Mouse (Mus musculus) layer of hippocampus, adult 2 months (tissue): ENCODE results near the gene Cdhr2. TPM values are rescaled to one million over a fixed set of nuclear protein-coding genes. Genes with fewer than 3 reads are reported as not detected.

Experiments used
- DNase-seq, 2 experiments: peaks; one replicate each; pipeline ENCODE4 v3.0.0; 2022; ENCODE audit warnings: low spot score in 2 of 2
- H3K27ac ChIP-seq: fragments of 200-600 bp; 2 replicates; pipeline ENCODE4 v1.8.1; 2022
- H3K4me3 ChIP-seq: fragments of 200-600 bp; 2 replicates; pipeline ENCODE4 v1.8.1; 2022; ENCODE audit warnings: mild to moderate bottlenecking
- CTCF ChIP-seq: fragments of 200-600 bp; conservative IDR thresholded peaks from 2 replicates; pipeline ENCODE4 v1.8.1; 2022; ENCODE audit warnings: antibody characterized with exemption, mild to moderate bottlenecking, moderate library complexity
- long read RNA-seq, 2 experiments: library from polyadenylated mRNA; stranded (forward); transcript quantifications; one replicate each; pipeline ENCODE4 v2.0.0; 2021; ENCODE audit warnings: borderline mapping rate in 2 of 2
- total RNA-seq, 2 experiments: library from RNA; stranded (reverse); gene quantifications; 2 replicates each; pipeline ENCODE4 v1.2.3; 2021

Gene Cdhr2
- total RNA-seq, result under 1 TPM; 0.33 to 0.44 TPM
- long read RNA-seq, experiment 1, result 0 reads
- long read RNA-seq, experiment 2, partial matches to known transcripts, result 1 of 1 reads
- long read RNA-seq, experiment 2, other reads (novel, unspliced or antisense), result 0 of 1 reads

GRCm38 (mm10) chr13:54701243-54701642, at the start of gene Cdhr2:
Gene Cdhr2 (plus strand): TSS chr13:54701461.
- TF ChIP-seq CTCF, result no peak
- Histone ChIP-seq H3K4me3 (no peak within 1 kb of the TSS), H3K27ac (no peak within 1 kb of the TSS)
- DNase-seq, result no peak

DNA sequence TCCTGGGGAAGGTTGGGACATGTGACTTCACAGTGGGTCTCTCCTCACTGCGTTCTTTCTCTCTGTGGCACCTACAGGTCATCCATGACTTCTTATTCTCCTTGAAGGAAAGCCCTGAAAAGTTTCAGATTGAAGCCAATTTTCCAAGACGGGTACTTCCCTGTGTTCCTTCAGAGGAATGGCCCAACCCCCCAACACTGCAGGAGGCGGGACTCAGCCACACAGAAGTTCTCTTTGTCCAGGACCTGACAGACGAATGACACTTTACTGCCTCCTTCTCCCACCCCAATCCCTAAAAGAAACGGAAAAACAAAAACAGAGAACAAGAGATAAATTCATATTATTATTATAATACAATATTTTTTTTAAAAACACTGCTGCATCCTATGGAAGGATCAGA, 40.4 kb upstream of the Cdhr2 start:
- Histone ChIP-seq H3K27ac (no peak overlapping the region), H3K4me3 (no peak overlapping the region)
- no peak for DNase-seq
- no peak for TF ChIP-seq CTCF

GRCm38 (mm10) chr13:54661358-54661757, 39.9 kb upstream of the Cdhr2 start:
- H3K27ac ChIP-seq, result no peak overlapping the region
- TF ChIP-seq CTCF, result no peak
- DNase-seq, result no peak
- H3K4me3 ChIP-seq, result no peak overlapping the region

DNA sequence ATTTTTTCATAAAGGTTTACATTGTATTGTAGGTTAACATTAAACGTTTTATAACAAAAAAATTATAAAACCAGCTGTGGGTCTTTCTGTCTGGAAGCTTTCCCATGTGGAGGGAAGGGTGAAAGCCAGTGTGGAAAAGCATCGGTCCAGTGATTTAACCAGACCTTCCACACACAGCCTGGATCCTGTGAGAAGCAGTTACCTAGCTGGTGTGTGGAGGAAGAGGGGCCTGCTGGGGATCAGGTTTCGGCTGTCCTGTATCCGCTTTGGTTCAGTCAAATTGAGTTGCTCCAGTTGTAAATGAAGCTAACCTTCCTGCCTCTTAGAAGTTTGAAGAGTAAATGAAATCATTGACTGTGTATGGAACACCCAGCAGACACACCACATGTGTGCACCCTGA, 37.3 kb upstream of the Cdhr2 start:
- Histone ChIP-seq H3K4me3 (no peak overlapping the region), H3K27ac (no peak overlapping the region)
- no peak for TF ChIP-seq CTCF
- no peak for DNase-seq

DNA sequence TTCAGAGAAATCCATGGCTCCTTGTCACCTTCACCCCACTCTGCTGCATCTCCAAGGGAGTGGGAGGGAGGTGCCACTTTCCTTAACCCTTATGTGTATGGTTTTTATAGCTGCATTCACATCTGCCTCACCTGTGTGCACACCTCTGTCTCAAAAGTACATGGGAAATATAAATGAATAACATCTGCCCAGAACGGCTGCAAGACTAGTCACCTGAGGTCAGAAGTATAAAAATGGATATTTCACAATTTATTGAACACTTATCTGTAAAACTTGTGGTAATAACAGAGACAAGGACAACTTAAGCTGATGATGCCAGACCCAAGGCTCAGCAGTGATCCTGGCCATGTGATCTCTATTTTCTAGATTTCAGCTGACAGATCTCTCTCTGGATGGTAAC, 36.8 kb upstream of the Cdhr2 start:
- DNase-seq, result no peak

DNA sequence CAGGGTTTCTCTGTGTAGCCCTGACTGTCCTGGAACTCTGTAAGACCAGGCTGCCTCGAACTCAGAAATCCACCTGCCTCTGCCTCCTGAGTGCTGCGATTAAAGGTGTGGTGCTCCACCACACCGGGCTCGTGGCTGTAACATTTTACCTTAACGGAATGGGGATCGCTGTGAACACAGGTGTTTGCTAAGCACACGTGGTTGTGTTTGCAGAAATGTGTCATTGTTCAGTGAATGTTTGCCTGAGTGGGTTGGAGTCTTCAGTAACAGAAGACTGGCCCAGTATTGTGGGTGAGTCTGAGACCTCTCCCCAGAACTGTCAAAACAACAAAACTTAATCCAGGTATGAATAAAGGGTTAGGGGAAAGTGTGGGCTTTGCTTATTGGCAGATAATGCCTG, 36.2 kb upstream of the Cdhr2 start:
- H3K4me3 ChIP-seq, result no peak overlapping the region
- TF ChIP-seq CTCF, result no peak
- DNase-seq, result no peak
- H3K27ac ChIP-seq, result no peak overlapping the region

More for the DNA sequence above, 36.8 kb upstream of the Cdhr2 start:
- H3K27ac ChIP-seq, result no peak overlapping the region
- no peak for TF ChIP-seq CTCF
- no peak overlapping the region for H3K4me3 ChIP-seq

DNA sequence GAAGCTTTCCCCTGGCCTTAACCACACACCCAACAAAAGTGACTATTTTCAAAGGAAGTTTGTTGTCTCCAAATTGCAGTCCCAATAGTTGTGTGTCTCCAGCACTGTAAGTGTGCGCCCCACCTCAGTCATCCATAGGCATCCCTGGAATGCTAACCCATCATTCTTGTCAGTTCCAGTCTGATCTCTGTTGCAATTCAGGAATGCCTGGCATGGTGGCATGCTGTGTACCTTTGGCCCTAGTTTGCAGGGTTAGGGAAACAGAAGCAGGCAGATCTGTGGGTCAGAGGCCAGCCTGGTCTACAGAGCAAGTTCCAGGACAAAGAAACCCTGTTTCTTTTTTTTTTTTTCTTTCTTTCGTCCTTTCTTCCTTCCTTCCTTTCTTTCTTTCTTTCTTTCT, 30.8 kb upstream of the Cdhr2 start:
- DNase-seq, result no peak
- no peak overlapping the region for H3K4me3 ChIP-seq
- TF ChIP-seq CTCF, result no peak
- no peak overlapping the region for H3K27ac ChIP-seq

DNA sequence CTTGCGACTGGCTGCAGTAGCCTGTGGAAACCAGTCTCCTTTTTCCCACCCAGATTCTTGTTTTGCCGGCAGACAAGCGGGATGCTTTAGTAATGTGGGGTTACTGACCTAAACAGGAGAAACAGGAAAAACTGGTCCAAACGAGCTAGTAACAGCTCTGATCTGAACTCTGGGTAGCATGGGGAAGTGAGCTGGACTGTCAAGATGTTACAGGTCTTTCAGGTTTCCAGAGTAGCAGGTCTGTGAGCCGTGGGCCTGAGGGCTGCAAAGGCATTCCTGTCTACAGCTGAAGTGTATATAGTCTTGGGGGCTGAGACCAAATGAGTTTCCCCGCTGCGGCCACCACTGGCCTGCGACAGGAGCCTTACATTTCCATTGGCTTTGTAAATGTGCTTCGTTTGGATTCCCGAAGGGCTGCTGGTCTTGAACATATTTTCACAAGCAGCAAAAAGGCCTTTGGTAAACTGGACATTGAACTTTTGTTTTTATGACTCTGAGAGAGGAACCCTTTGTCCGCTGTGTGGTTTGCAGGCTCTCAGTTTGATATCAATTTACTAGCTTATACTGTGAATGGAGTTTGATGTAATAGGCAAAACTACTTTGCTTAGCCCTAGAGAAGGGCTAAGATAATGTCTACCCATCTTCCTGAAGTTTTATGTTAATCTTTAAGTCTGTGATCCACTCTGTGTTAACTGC, 25.2 kb upstream of the Cdhr2 start:
- no peak overlapping the region for H3K27ac ChIP-seq
- no peak for DNase-seq
- no peak overlapping the region for H3K4me3 ChIP-seq
- TF ChIP-seq CTCF, result no peak

DNA sequence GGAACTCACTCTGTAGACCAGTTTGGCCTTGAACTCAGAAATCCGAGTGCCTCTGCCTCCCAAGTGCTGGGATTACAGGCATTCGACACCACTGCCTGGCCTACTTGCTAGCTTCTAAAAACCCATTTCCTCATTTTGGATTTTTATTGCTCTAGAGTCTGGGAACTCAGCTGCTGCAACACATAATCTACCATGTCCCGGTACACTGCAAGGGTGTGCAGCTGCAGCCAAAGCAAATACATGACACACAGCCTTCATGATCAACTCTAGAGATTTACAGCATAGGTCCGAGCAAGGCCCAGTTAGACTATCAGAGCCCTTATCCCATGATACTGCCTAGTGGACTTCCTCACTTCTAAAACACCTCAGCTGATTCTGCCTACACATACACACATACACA, 23.0 kb upstream of the Cdhr2 start:
- DNase-seq, result no peak
- H3K4me3 ChIP-seq, result no peak overlapping the region
- no peak for TF ChIP-seq CTCF
- no peak overlapping the region for H3K27ac ChIP-seq

- DNase-seq, result no peak
- Histone ChIP-seq H3K27ac (no peak overlapping the region), H3K4me3 (no peak overlapping the region)
- no peak for TF ChIP-seq CTCF
Measured at GRCm38 (mm10) chr13:54680184-54680853, 20.9 kb upstream of the Cdhr2 start.

DNA sequence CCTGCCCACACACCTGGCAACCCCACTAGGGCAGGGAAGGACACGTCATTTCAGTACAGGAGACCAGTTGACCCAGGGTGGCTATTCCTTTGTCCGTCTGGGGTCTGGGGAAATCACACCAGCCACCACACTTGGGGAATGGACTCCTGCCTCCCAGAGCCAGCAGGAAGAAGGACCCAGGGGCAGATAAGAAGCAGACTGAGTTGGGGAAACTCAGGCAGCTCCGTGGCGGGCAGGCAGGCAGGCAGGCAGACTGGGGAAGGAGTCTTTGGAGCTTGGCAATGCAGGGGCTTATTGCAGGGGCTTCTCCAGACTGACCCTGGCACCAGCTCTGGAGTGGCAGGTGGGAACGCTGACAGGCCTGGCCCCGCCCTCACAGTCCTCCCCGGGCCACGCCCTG, 20.0 kb upstream of the Cdhr2 start:
- no peak for TF ChIP-seq CTCF
- DNase-seq, result no peak
- Histone ChIP-seq H3K4me3 (no peak overlapping the region), H3K27ac (no peak overlapping the region)

GRCm38 (mm10) chr13:54683301-54683700, 18.0 kb upstream of the Cdhr2 start:
- no peak for TF ChIP-seq CTCF
- no peak for DNase-seq
- H3K27ac ChIP-seq, result no peak overlapping the region
- no peak overlapping the region for H3K4me3 ChIP-seq

DNA sequence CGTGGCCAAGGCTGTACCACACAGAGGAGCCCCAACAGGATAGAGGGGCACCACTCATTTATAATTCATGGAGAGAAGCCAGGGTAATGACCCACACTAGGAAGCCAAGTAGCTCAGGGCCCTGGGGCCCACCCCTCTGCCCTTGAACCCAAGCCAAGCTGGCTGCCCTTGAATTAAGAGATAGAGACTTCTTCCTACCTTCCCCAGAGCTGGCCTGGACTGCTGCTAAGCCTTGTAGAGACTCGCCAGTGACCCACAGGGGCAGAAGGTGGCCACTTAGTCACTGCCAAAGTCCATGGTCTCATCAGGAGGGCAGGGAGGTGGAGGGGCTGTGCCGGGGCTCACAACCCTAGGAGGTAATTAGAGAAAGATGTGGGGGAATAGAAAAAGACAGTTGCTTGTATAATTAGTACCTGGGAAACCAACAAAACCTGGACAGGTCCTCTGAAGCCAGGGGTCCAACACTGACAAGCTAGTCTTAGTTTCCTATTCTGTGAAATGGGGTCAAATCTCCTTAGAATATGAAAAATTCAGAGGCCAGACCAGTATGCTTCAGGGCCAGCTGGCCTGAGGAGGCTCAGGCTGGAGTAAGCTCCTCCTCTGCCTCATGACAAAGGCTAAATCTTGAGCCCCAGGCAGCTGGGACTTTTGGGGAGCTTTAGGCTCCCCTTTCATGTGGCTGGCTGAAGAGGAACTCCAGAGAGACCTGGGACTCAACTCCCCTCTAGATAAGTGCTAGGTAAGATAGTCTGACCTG, 16.9 kb upstream of the Cdhr2 start:
- no peak for DNase-seq
- no peak overlapping the region for H3K4me3 ChIP-seq
- TF ChIP-seq CTCF, result no peak
- H3K27ac ChIP-seq, result no peak overlapping the region; the same call in 1 of the 2 replicates
